Mouse (Mus musculus): ENCODE data around the gene Celf6. TPM values are rescaled to one million over a fixed set of nuclear protein-coding genes. Genes with fewer than 3 reads are reported as not detected.

Gene Celf6
- polyA plus RNA-seq, 1 experiment, result 13.2 TPM

DNA sequence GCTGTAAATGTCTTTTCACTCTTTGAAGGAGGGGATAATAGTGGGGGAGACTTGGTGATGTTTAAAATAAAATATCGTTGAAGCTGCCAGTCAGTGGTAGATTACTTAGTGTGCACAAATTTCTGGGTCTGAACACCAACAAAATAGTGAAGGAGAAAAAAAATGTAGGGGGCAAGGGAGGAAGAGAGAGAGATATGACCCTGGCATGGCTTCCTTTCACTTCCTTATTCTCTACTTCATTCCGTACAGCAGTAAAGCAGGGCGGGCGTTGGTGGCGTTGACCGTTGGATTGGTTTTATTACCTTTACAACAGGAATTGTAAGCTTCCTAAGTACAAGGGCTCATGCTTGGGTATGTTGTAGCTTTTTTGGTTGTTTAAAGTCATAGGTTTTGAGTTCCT, 36.1 kb upstream of the Celf6 start:
- Histone ChIP-seq H3K27me3 (ENCODE audit: control insufficient read depth, insufficient read depth, low read length) (no peaks in the 10 kb centered on the region), H3K4me1 (ENCODE audit: control insufficient read depth, insufficient read depth, low read length) (peaks cover 17% of the 10 kb centered on the region), H3K36me3 (ENCODE audit: control insufficient read depth, insufficient read depth, low read length) (no peaks in the 10 kb centered on the region), H3K4me3 (ENCODE audit: control insufficient read depth, low read depth, low read length) (no peak overlapping the region), H3K27ac (ENCODE audit: control insufficient read depth, insufficient read depth, low read depth, low read length) (no peak overlapping the region)
- TF ChIP-seq POLR2A (IDR thresholded peaks at IDR 0.05; ENCODE audit: control insufficient read depth, low read depth, low read length), result no peak
- no peak for TF ChIP-seq CTCF (IDR thresholded peaks at IDR 0.05; ENCODE audit: control insufficient read depth, insufficient read depth, insufficient replicate concordance, low read depth, low read length)

DNA sequence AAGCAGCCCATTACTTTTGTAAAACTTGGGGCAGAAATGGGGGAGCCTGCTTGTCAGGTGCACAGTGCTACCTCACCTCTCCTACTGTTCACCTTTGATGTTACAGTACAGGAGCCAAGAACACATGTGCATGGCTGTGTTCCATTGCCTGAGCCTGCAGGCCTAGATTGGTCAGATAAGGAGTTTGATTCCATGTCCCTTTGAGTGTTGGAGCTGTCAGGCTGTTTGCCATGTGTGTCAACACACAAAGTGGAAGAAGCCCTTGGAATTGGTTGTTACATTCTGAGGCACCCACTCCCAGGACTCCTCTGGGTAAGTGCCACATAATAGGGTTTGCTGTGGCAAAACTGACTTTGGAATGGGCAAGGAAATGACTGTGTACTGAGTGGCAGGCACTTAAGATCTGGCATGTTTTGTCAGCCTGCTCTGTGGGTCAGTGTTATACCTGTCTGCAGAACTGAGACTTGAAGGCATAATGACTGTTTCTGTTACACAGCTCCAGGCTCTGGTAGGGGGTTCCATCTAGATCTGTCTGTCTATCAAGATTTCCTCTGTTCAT, 34.9 kb upstream of the Celf6 start:
- H3K27me3 ChIP-seq (ENCODE audit: control insufficient read depth, insufficient read depth, low read length), result no peaks in the 10 kb centered on the region
- no peak overlapping the region for H3K4me3 ChIP-seq (ENCODE audit: control insufficient read depth, low read depth, low read length)
- TF ChIP-seq CTCF (IDR thresholded peaks at IDR 0.05; ENCODE audit: control insufficient read depth, insufficient read depth, insufficient replicate concordance, low read depth, low read length), result no peak
- TF ChIP-seq POLR2A (IDR thresholded peaks at IDR 0.05; ENCODE audit: control insufficient read depth, low read depth, low read length), result no peak

DNA sequence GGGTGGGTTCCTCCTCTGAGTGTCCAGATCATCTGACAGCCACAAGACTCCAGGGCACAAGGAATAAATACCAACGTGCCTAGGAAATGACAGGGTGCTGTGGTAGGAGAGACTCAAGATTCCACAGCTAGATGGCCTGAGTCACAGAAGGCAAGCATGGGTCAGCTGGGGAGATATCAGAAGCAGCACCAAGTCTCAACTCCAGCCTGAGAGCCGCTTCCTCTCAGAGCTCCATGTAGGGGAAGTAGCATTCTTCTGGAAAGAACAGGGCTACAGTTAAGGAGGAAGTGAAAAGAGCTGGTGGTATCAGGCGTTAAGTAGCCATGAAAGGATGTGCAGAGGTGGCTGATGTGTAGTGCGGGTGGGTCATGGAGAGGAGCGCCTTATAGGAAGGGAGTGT, 33.0 kb upstream of the Celf6 start:
- TF ChIP-seq POLR2A (IDR thresholded peaks at IDR 0.05; ENCODE audit: control insufficient read depth, low read depth, low read length) (no peak), CTCF (IDR thresholded peaks at IDR 0.05; ENCODE audit: control insufficient read depth, insufficient read depth, insufficient replicate concordance, low read depth, low read length) (no peak)
- H3K4me3 ChIP-seq (ENCODE audit: control insufficient read depth, low read depth, low read length), result no peak overlapping the region
- peaks cover 14% of the 10 kb centered on the region for H3K4me1 ChIP-seq (ENCODE audit: control insufficient read depth, insufficient read depth, low read length)
- no peaks in the 10 kb centered on the region for H3K36me3 ChIP-seq (ENCODE audit: control insufficient read depth, insufficient read depth, low read length)
- H3K27me3 ChIP-seq (ENCODE audit: control insufficient read depth, insufficient read depth, low read length), result no peaks in the 10 kb centered on the region
- no peak overlapping the region for H3K27ac ChIP-seq (ENCODE audit: control insufficient read depth, insufficient read depth, low read depth, low read length)

More for the DNA sequence above, 34.9 kb upstream of the Celf6 start:
- H3K36me3 ChIP-seq (ENCODE audit: control insufficient read depth, insufficient read depth, low read length), result no peaks in the 10 kb centered on the region
- H3K4me1 ChIP-seq (ENCODE audit: control insufficient read depth, insufficient read depth, low read length), result peaks cover 21% of the 10 kb centered on the region
- H3K27ac ChIP-seq (ENCODE audit: control insufficient read depth, insufficient read depth, low read depth, low read length), result no peak overlapping the region

DNA sequence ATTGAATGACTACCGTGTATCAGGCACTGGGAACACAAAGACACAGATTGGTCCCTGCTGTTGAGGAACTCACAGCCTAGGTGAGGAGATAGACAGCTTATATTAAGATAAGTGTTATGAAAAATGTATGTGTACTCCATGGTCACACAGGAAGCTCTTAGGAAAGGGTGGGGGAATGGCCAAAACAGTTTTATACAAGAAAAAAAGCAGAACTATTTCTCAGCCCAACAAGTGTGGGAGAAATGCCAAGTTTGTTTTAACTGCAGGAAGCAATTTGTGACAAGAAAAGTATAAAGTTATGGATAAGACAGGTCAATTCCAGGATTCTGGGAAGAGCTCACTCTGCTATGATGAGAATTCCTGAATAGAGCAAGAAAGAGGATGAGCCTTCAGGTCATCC, 29.8 kb upstream of the Celf6 start:
- peaks cover 8% of the 10 kb centered on the region for H3K4me1 ChIP-seq (ENCODE audit: control insufficient read depth, insufficient read depth, low read length)
- no peaks in the 10 kb centered on the region for H3K36me3 ChIP-seq (ENCODE audit: control insufficient read depth, insufficient read depth, low read length)
- TF ChIP-seq POLR2A (IDR thresholded peaks at IDR 0.05; ENCODE audit: control insufficient read depth, low read depth, low read length), result no peak
- TF ChIP-seq CTCF (IDR thresholded peaks at IDR 0.05; ENCODE audit: control insufficient read depth, insufficient read depth, insufficient replicate concordance, low read depth, low read length), result no peak

DNA sequence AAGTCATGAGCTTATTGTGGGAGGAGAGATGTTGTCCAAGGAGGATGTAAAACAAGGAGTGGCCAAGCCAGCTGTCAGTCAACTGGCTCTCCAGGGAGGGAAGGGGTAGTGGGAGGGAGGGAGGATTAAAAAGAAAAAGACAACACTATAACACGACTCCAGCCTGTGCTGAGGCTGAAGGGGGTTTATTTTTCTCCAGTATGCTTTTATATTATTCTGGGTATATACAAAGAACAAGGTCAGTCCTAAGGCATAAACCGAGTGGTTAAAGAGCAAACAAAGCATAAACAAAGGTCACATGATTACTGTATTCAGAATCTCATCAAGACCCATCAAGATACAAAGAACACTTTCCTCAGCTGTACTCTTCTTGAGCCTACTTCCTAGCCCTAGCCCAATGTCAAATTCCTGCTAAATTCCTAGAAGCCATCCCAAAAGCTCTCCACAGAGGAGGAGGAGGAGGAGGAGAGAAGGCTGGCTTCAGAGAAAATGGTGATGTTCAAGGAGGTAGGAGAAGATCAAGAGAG, 28.7 kb upstream of the Celf6 start:
- H3K4me1 ChIP-seq (ENCODE audit: control insufficient read depth, insufficient read depth, low read length), result peaks cover 8% of the 10 kb centered on the region
- H3K27ac ChIP-seq (ENCODE audit: control insufficient read depth, insufficient read depth, low read depth, low read length), result no peak overlapping the region
- no peak for TF ChIP-seq POLR2A (IDR thresholded peaks at IDR 0.05; ENCODE audit: control insufficient read depth, low read depth, low read length)
- no peak overlapping the region for H3K4me3 ChIP-seq (ENCODE audit: control insufficient read depth, low read depth, low read length)
- H3K27me3 ChIP-seq (ENCODE audit: control insufficient read depth, insufficient read depth, low read length), result no peaks in the 10 kb centered on the region
- no peaks in the 10 kb centered on the region; the same call in none of the 2 replicates for H3K36me3 ChIP-seq (ENCODE audit: control insufficient read depth, insufficient read depth, low read length)

More for the DNA sequence above, 29.8 kb upstream of the Celf6 start:
- H3K4me3 ChIP-seq (ENCODE audit: control insufficient read depth, low read depth, low read length), result no peak overlapping the region
- H3K27ac ChIP-seq (ENCODE audit: control insufficient read depth, insufficient read depth, low read depth, low read length), result no peak overlapping the region
- no peaks in the 10 kb centered on the region for H3K27me3 ChIP-seq (ENCODE audit: control insufficient read depth, insufficient read depth, low read length)

DNA sequence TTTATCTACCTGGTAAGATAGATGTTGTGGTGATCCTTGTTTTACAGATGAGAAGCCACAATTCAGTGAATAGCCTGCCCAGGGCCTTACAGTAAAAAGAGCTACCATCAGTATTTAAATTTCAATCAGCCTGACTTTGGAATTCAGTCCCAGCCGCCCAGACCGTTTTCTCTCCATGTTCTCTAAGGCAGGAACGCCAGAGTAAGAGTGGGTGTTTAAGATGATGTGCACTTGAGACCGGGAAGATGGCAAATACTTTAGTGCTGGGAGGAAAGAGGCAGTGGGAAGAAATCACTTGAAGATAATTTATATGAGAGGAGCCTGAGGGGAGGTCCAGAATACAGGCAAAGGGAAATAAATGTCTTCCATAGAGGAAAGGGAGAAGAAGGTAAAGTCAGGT, 27.6 kb upstream of the Celf6 start:
- TF ChIP-seq POLR2A (IDR thresholded peaks at IDR 0.05; ENCODE audit: control insufficient read depth, low read depth, low read length), result no peak
- TF ChIP-seq CTCF (IDR thresholded peaks at IDR 0.05; ENCODE audit: control insufficient read depth, insufficient read depth, insufficient replicate concordance, low read depth, low read length), result no peak
- Histone ChIP-seq H3K27ac (ENCODE audit: control insufficient read depth, insufficient read depth, low read depth, low read length) (no peak overlapping the region), H3K4me3 (ENCODE audit: control insufficient read depth, low read depth, low read length) (no peak overlapping the region), H3K4me1 (ENCODE audit: control insufficient read depth, insufficient read depth, low read length) (peaks cover 4% of the 10 kb centered on the region; the same call in 1 of the 2 replicates), H3K36me3 (ENCODE audit: control insufficient read depth, insufficient read depth, low read length) (no peaks in the 10 kb centered on the region; the same call in none of the 2 replicates), H3K27me3 (ENCODE audit: control insufficient read depth, insufficient read depth, low read length) (no peaks in the 10 kb centered on the region)

DNA sequence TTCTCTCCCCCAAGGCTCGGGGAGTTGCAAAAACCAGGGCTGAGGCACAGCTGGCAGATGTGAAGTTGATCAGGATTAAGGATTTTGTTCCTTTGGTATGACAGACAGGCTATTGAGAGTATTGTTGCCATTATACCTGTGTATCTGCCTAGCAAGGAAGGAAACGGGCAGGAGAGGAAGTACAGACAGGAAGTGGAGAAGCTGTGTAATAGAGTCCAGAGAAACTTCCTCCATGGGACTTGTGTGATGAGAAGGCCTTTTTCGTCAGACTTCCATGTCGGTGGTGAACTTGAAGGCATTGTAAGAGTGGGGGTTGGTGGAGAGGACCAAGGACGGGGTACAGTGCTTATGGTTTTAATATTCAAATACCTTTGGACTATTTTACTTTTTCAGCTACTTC, 26.7 kb upstream of the Celf6 start:
- TF ChIP-seq CTCF (IDR thresholded peaks at IDR 0.05; ENCODE audit: control insufficient read depth, insufficient read depth, insufficient replicate concordance, low read depth, low read length) (no peak), POLR2A (IDR thresholded peaks at IDR 0.05; ENCODE audit: control insufficient read depth, low read depth, low read length) (no peak)
- Histone ChIP-seq H3K36me3 (ENCODE audit: control insufficient read depth, insufficient read depth, low read length) (no peaks in the 10 kb centered on the region; the same call in none of the 2 replicates), H3K27ac (ENCODE audit: control insufficient read depth, insufficient read depth, low read depth, low read length) (no peak overlapping the region), H3K4me3 (ENCODE audit: control insufficient read depth, low read depth, low read length) (no peak overlapping the region), H3K27me3 (ENCODE audit: control insufficient read depth, insufficient read depth, low read length) (no peaks in the 10 kb centered on the region), H3K4me1 (ENCODE audit: control insufficient read depth, insufficient read depth, low read length) (peaks cover 4% of the 10 kb centered on the region; the same call in 1 of the 2 replicates)

Data from testis, adult 2 months (tissue).